Mouse (Mus musculus) retina, postnatal 1 day (tissue): ENCODE measurements around the gene 2900011O08Rik.

Source experiments
- DNase-seq: peaks from one replicate; pipeline ENCODE4 v3.0.0-alpha.2; 2012

2900011O08Rik gene

GRCm38 (mm10) chr16:14147712-14148111 is 161.3 kb downstream of the 2900011O08Rik start:
- no peak for DNase-seq
